Mouse (Mus musculus): ENCODE data around the gene Lin54.
"Not testable (repeated sequence)": the region's sequence is repeated elsewhere in the genome, so short reads cannot be mapped to it uniquely, and the experiment has no call there.

The Lin54 gene

GRCm38 (mm10) chr5:100489340-100489739 lies 11.1 kb downstream of the Lin54 start:
- DNase-seq (ENCODE audit: extremely low read depth, low read depth): no peak

- no peak for DNase-seq (ENCODE audit: extremely low read depth, low read depth)
Measured at GRCm38 (mm10) chr5:100488231-100488630, 12.2 kb downstream of the Lin54 start.

GRCm38 (mm10) chr5:100487120-100487519 lies 13.3 kb downstream of the Lin54 start:
- DNase-seq (ENCODE audit: extremely low read depth, low read depth): no peak

GRCm38 (mm10) chr5:100483569-100483968 lies 16.9 kb downstream of the Lin54 start:
- DNase-seq (ENCODE audit: extremely low read depth, low read depth): no peak

- no peak for DNase-seq (ENCODE audit: extremely low read depth, low read depth)
Measured at GRCm38 (mm10) chr5:100477604-100478003, 22.8 kb downstream of the Lin54 start.

GRCm38 (mm10) chr5:100476328-100476727 lies 24.1 kb downstream of the Lin54 start:
- DNase-seq (ENCODE audit: extremely low read depth, low read depth): no peak

- no peak for DNase-seq (ENCODE audit: extremely low read depth, low read depth)
Measured at GRCm38 (mm10) chr5:100467336-100467735, 33.1 kb downstream of the Lin54 start.

GRCm38 (mm10) chr5:100466624-100467023 lies 33.8 kb downstream of the Lin54 start:
- DNase-seq (ENCODE audit: extremely low read depth, low read depth): no peak

- no peak for DNase-seq (ENCODE audit: extremely low read depth, low read depth)
Measured at GRCm38 (mm10) chr5:100462374-100462773, 38.1 kb downstream of the Lin54 start.

GRCm38 (mm10) chr5:100461526-100461925 lies 38.9 kb downstream of the Lin54 start:
- no peak for DNase-seq (ENCODE audit: extremely low read depth, low read depth)

- DNase-seq (ENCODE audit: extremely low read depth, low read depth): no peak
Measured at GRCm38 (mm10) chr5:100459468-100459867, 41.0 kb downstream of the Lin54 start.

- DNase-seq (ENCODE audit: extremely low read depth, low read depth): no peak
Measured at GRCm38 (mm10) chr5:100451871-100452270, 48.6 kb downstream of the Lin54 start.

- no peak for DNase-seq (ENCODE audit: extremely low read depth, low read depth)
Measured at GRCm38 (mm10) chr5:100438796-100439195, 61.6 kb downstream of the Lin54 start.

GRCm38 (mm10) chr5:100437917-100438316 lies 62.5 kb downstream of the Lin54 start:
- DNase-seq (ENCODE audit: extremely low read depth, low read depth): no peak

- DNase-seq (ENCODE audit: extremely low read depth, low read depth): no peak
Measured at GRCm38 (mm10) chr5:100437086-100437485, 63.4 kb downstream of the Lin54 start.

- no peak for DNase-seq (ENCODE audit: extremely low read depth, low read depth)
Measured at GRCm38 (mm10) chr5:100430966-100431365, 69.5 kb downstream of the Lin54 start.

- peak; percentile 44 for DNase-seq (ENCODE audit: extremely low read depth, low read depth)
Measured at GRCm38 (mm10) chr5:100430076-100430390, 70.4 kb downstream of the Lin54 start.

GRCm38 (mm10) chr5:100429344-100430075 lies 70.9 kb downstream of the Lin54 start:
- peak; percentile 98 for DNase-seq (ENCODE audit: extremely low read depth, low read depth)

GRCm38 (mm10) chr5:100428734-100429343 lies 71.6 kb downstream of the Lin54 start:
- DNase-seq (ENCODE audit: extremely low read depth, low read depth): peak; percentile 46

GRCm38 (mm10) chr5:100428031-100428733 lies 72.3 kb downstream of the Lin54 start:
- peak; percentile 33 for DNase-seq (ENCODE audit: extremely low read depth, low read depth)

- DNase-seq (ENCODE audit: extremely low read depth, low read depth): no peak
Measured at GRCm38 (mm10) chr5:100427276-100427675, 73.2 kb downstream of the Lin54 start.

- not testable (repeated sequence) for DNase-seq (ENCODE audit: extremely low read depth, low read depth)
Measured at GRCm38 (mm10) chr5:100425823-100426222, 74.6 kb downstream of the Lin54 start.
